Mouse (Mus musculus) stomach, embryonic 14.5 days (tissue): ENCODE measurements around the gene Krtap4-13. TPM values are rescaled to one million over a fixed set of nuclear protein-coding genes. Genes with fewer than 3 reads are reported as not detected.
"Not testable (repeated sequence)": the region's sequence is repeated elsewhere in the genome, so short reads cannot be mapped to it uniquely, and the experiment has no call there.

Source experiments
- ATAC-seq: fragments of 200-750 bp; cut with Nextera tagmentation; 2 replicates; pipeline ENCODE4 v1.8.0; 2017; ENCODE audit warnings: low read depth, moderate TSS enrichment; ENCODE audit not compliant: insufficient number of reproducible peaks, insufficient read depth, low FRiP score
- H3K27ac ChIP-seq: fragments of 300-500 bp; sonication (generic); 2 replicates; pipeline ENCODE4 v1.5.1; 2014; ENCODE audit warnings: mild to moderate bottlenecking, low read length, moderate library complexity, mixed read lengths
- H3K27me3 ChIP-seq: fragments of 300-500 bp; sonication (generic); 2 replicates; pipeline ENCODE4 v1.6.1; 2014; ENCODE audit warnings: low read length, control low read depth, mixed read lengths; ENCODE audit not compliant: control insufficient read depth, insufficient read depth
- H3K36me3 ChIP-seq: fragments of 300-500 bp; sonication (generic); 2 replicates; pipeline ENCODE4 v1.6.1; 2014; ENCODE audit warnings: mild to moderate bottlenecking, control low read depth, low read length, moderate library complexity, mixed read lengths; ENCODE audit not compliant: control insufficient read depth, insufficient read depth
- H3K4me1 ChIP-seq: fragments of 300-500 bp; sonication (generic); 2 replicates; pipeline ENCODE4 v1.6.1; 2014; ENCODE audit warnings: low read length, control low read depth, mixed read lengths; ENCODE audit not compliant: control insufficient read depth, insufficient read depth
- H3K4me2 ChIP-seq: fragments of 300-500 bp; sonication (generic); replicated peaks from 2 replicates; pipeline ENCODE4 v1.6.1; 2014; ENCODE audit warnings: low read depth, low read length, control low read depth
- H3K4me3 ChIP-seq: fragments of 300-500 bp; sonication (generic); 2 replicates; pipeline ENCODE4 v1.5.1; 2014; ENCODE audit warnings: low read depth, low read length, control low read depth
- H3K9ac ChIP-seq: fragments of 300-500 bp; sonication (generic); replicated peaks from 2 replicates; pipeline ENCODE4 v1.6.1; 2014; ENCODE audit warnings: low read depth, mild to moderate bottlenecking, control low read depth, low read length, moderate library complexity, mixed read lengths
- H3K9me3 ChIP-seq: fragments of 300-500 bp; sonication (generic); 2 replicates; pipeline ENCODE4 v1.6.1; 2016; ENCODE audit warnings: low read depth, low read length, control low read depth; ENCODE audit not compliant: control insufficient read depth
- WGBS: fragments of 180-500 bp; shearing (Covaris S2); extraction: QIAGEN DNeasy Blood & Tissue Kit; methylation state at CpG from one replicate; pipeline ENCODE4 v1.1.7; 2014; 5-methylcytosine and 5-hydroxymethylcytosine counted together
- polyA plus RNA-seq: library from polyadenylated mRNA; unstranded; fragments of >200 nt; fragmentation: Nextera tagmentation; extraction: Ambion mirVana; gene quantifications from 2 replicates; pipeline ENCODE4 v1.2.1, GENCODE M21; 2014

Gene Krtap4-13
- not detected in 2 replicates for polyA plus RNA-seq

DNA sequence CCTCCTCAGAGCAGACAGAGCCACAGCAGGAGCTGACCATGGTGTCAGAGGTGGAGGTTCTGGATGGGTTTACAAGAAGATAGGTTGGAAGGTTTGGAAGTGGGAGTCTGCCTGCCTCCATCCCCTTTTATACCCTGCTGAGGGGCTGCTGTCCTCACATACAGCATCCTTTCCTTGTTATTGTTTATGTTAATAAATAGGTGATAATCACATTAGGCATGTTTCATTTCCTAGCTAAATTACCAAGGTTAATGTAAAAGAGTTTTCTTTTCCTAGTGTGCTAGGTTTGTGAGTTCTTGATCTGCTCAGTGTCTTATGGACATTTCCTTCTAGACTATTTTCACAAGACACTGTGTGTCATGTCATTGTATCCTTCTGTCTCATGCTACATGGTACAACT, at the start of gene Krtap4-13:
Gene Krtap4-13, minus strand, starts transcription at position 101 of the 400 bp plus-strand sequence.
- H3K4me1 ChIP-seq, H3K9ac ChIP-seq, ATAC-seq, H3K36me3 ChIP-seq, H3K27me3 ChIP-seq, H3K27ac ChIP-seq, H3K4me2 ChIP-seq, H3K9me3 ChIP-seq, H3K4me3 ChIP-seq: not testable (repeated sequence)

GRCm38 (mm10) chr11:99858761-99859160, 49.1 kb upstream of the Krtap4-13 start:
- Histone ChIP-seq H3K27me3 (no peaks in the 10 kb centered on the region), H3K36me3 (no peaks in the 10 kb centered on the region), H3K9ac (no peak overlapping the region), H3K9me3 (no peaks in the 10 kb centered on the region), H3K4me1 (no peaks in the 10 kb centered on the region), H3K27ac (no peak overlapping the region), H3K4me2 (no peak overlapping the region), H3K4me3 (no peak overlapping the region)
- WGBS: 66% methylated on average over 2 of the region's 2 CpGs
- ATAC-seq: no peak

GRCm38 (mm10) chr11:99857617-99858016, 47.9 kb upstream of the Krtap4-13 start, which contains the start of gene Gm11568:
Gene Gm11568 (plus strand): TSS chr11:99857917.
- Histone ChIP-seq H3K4me2 (no peak within 1 kb of the TSS), H3K9ac (no peak within 1 kb of the TSS), H3K27ac (no peak within 1 kb of the TSS), H3K9me3 (no peaks in the 10 kb centered on the region), H3K4me1 (no peaks in the 10 kb centered on the region), H3K36me3 (no peaks in the 10 kb centered on the region), H3K27me3 (no peaks in the 10 kb centered on the region), H3K4me3 (no peak within 1 kb of the TSS)
- ATAC-seq: no peak
- WGBS: 79% methylated on average over 2 of the region's 2 CpGs

GRCm38 (mm10) chr11:99854121-99854520, 44.4 kb upstream of the Krtap4-13 start:
- no peak for ATAC-seq
- H3K9ac ChIP-seq: no peak overlapping the region
- no peak overlapping the region for H3K4me2 ChIP-seq
- WGBS: 43% methylated on average over 3 of the region's 3 CpGs
- no peaks in the 10 kb centered on the region for H3K27me3 ChIP-seq
- no peak overlapping the region for H3K4me3 ChIP-seq
- H3K27ac ChIP-seq: no peak overlapping the region
- no peaks in the 10 kb centered on the region for H3K36me3 ChIP-seq
- no peaks in the 10 kb centered on the region for H3K9me3 ChIP-seq
- no peaks in the 10 kb centered on the region for H3K4me1 ChIP-seq

DNA sequence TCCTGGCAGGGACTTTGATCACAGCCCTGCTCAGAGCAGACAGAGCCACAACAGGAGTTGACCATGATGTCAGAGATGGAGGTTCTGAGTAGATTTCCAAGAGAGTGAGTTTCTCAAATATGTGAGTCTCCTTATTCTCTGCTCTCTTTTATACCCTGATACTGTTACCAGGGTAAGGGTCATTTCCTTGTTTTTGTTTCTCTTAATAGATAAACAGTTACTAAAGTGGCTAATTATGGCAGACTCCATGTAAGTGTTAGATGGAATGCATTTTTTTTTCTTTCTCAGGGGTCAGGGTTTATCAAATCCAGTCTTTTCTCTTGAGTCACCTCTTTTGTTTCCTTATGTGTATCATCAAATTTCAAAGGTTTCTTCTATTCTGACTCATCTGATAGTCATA, 41.8 kb upstream of the Krtap4-13 start, which contains the start of gene Krtap4-16:
Gene Krtap4-16, minus strand, starts transcription at position 101 of the 400 bp plus-strand sequence.
- Histone ChIP-seq H3K27ac (no peak within 1 kb of the TSS), H3K9me3 (no peaks in the 10 kb centered on the region), H3K4me3 (no peak within 1 kb of the TSS), H3K36me3 (no peaks in the 10 kb centered on the region), H3K9ac (no peak within 1 kb of the TSS), H3K4me1 (no peaks in the 10 kb centered on the region), H3K4me2 (no peak within 1 kb of the TSS), H3K27me3 (no peaks in the 10 kb centered on the region)
- ATAC-seq: no peak

GRCm38 (mm10) chr11:99846746-99847145, 37.1 kb upstream of the Krtap4-13 start:
- no peaks in the 10 kb centered on the region for H3K27me3 ChIP-seq
- ATAC-seq: no peak
- no peak overlapping the region for H3K9ac ChIP-seq
- no peaks in the 10 kb centered on the region for H3K36me3 ChIP-seq
- H3K4me1 ChIP-seq: no peaks in the 10 kb centered on the region
- H3K4me2 ChIP-seq: no peak overlapping the region
- no peaks in the 10 kb centered on the region for H3K9me3 ChIP-seq
- no peak overlapping the region for H3K4me3 ChIP-seq
- no peak overlapping the region for H3K27ac ChIP-seq
- WGBS: 81% methylated on average over 2 of the region's 2 CpGs

DNA sequence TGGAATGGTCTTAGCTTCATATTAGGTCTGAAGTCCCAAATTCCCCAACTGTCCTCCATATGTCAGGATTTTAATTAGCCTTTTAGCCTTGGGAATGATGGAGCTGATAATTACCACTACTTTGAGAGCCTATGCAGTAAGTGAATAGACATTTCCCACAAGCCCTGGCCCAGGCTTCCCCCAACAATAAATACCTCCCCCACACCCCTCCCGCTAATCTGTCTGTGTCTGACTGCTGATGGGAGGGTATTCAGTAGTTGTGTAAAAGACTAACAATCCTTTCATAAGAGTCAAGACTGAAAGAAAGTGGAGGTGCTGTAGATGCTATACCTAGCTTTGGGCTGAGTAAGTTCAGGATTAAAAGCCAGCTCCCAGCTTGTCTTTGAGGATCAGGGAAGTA, 32.5 kb upstream of the Krtap4-13 start:
- no peaks in the 10 kb centered on the region for H3K9me3 ChIP-seq
- H3K9ac ChIP-seq: no peak overlapping the region
- no peaks in the 10 kb centered on the region for H3K4me1 ChIP-seq
- WGBS: 65% methylated on average over 1 of the region's 1 CpGs
- no peak overlapping the region for H3K4me2 ChIP-seq
- H3K27ac ChIP-seq: no peak overlapping the region
- no peaks in the 10 kb centered on the region for H3K27me3 ChIP-seq
- H3K36me3 ChIP-seq: no peaks in the 10 kb centered on the region
- ATAC-seq: no peak
- H3K4me3 ChIP-seq: no peak overlapping the region

GRCm38 (mm10) chr11:99837966-99838365, 28.3 kb upstream of the Krtap4-13 start, which contains the start of gene 2300003K06Rik:
Gene 2300003K06Rik (minus strand): TSS chr11:99838066.
- H3K4me1 ChIP-seq: no peaks in the 10 kb centered on the region
- no peak within 1 kb of the TSS for H3K27ac ChIP-seq
- H3K27me3 ChIP-seq: no peaks in the 10 kb centered on the region
- 67% methylated on average over 1 of the region's 1 CpGs for WGBS
- H3K36me3 ChIP-seq: no peaks in the 10 kb centered on the region
- no peak within 1 kb of the TSS for H3K4me3 ChIP-seq
- H3K9me3 ChIP-seq: no peaks in the 10 kb centered on the region
- H3K4me2 ChIP-seq: no peak within 1 kb of the TSS
- H3K9ac ChIP-seq: no peak within 1 kb of the TSS
- no peak for ATAC-seq

DNA sequence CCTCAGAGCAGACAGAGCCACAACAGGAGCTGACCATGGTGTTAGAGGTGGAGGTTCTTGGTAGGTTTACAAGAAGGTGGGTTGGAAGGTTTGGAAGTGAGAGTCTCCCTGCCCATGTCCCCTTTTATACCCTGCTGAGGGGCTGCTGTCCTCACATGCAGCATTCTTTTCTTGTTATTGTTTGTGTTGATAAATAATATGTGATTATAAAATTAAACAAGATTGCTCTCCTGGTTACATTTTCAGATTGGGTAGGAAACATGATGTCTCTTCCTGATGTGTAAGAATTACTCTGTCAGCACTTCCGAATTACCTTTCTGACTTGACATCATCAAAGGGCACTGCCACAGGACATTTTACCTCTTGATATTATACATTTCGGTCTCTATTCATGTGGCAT, 5.9 kb upstream of the Krtap4-13 start, which contains the start of gene Gm11564:
Gene Gm11564, minus strand, starts transcription at position 101 of the 400 bp plus-strand sequence.
- not testable (repeated sequence) for H3K36me3 ChIP-seq, H3K9me3 ChIP-seq, H3K27me3 ChIP-seq, H3K4me3 ChIP-seq, H3K4me2 ChIP-seq, H3K27ac ChIP-seq, ATAC-seq, H3K9ac ChIP-seq, H3K4me1 ChIP-seq
- WGBS: 81% methylated on average over 2 of the region's 2 CpGs
